ENCODE assay signal across 28 mouse cellular contexts in the genomic region with DNA sequence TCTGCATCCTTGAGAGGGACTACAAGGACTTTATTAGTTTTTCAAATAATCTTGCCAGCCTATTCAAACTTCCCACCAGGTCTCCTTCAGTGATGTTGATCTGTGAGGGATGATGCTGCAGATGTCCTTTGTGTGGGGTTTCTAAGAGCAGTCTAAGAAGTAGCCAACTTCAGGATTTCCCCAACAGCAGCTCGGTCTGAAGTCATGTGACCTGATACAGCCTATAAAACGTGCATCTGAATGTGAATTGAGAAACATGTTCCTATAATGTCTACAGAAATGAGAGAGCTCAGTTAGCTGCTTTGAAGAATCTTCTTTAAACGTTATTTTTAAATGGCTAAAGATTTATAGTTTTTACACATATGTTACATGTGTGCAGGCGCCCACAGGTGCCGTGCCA. TPM values are rescaled to one million over a fixed set of nuclear protein-coding genes. Genes with fewer than 3 reads are reported as not detected.
"Had no signal": no experiment of that assay in that cellular context is flagged by ENCODE, and none has a peak within 500 bp of the region (broad histone marks: within the 10 kb centered on the region; RNA-seq: fewer than 3 reads in every experiment).

No protein-coding gene starts in this region.

- H3K9ac ChIP-seq: heart, embryonic 12.5 days; hindbrain, embryonic 12.5 days; hindbrain, embryonic 14.5 days; intestine, embryonic 15.5 days; kidney, embryonic 15.5 days; limb, embryonic 12.5 days; liver, embryonic 12.5 days; liver, embryonic 14.5 days had no signal

- H3K4me2 ChIP-seq: heart, embryonic 12.5 days; hindbrain, embryonic 12.5 days; hindbrain, embryonic 14.5 days; intestine, embryonic 15.5 days; kidney, embryonic 15.5 days; limb, embryonic 12.5 days; liver, embryonic 12.5 days had no signal

- H3K4me3 ChIP-seq: gastrocnemius, adult 2 months; heart, embryonic 10.5 days; heart, embryonic 12.5 days; hindbrain, embryonic 10.5 days; hindbrain, embryonic 12.5 days; intestine, embryonic 15.5 days; kidney, embryonic 15.5 days; left cerebral cortex, adult 2 months; limb, embryonic 10.5 days; limb, embryonic 12.5 days; liver, embryonic 12.5 days had no signal

- H3K9me3 ChIP-seq: heart, embryonic 10.5 days; heart, embryonic 12.5 days; hindbrain, embryonic 10.5 days; hindbrain, embryonic 12.5 days; intestine, embryonic 15.5 days; kidney, embryonic 15.5 days; limb, embryonic 10.5 days; limb, embryonic 12.5 days; liver, embryonic 12.5 days had no signal

- H3K36me3 ChIP-seq: heart, embryonic 10.5 days; heart, embryonic 12.5 days; hindbrain, embryonic 10.5 days; hindbrain, embryonic 12.5 days; intestine, embryonic 15.5 days; kidney, embryonic 15.5 days; limb, embryonic 10.5 days; limb, embryonic 12.5 days; liver, embryonic 12.5 days had no signal

- H3K27ac ChIP-seq: gastrocnemius, adult 2 months; heart, embryonic 10.5 days; hindbrain, embryonic 10.5 days; hindbrain, embryonic 12.5 days; hindbrain, embryonic 14.5 days; intestine, embryonic 15.5 days; kidney, embryonic 15.5 days; kidney, postnatal 0 days; left cerebral cortex, adult 2 months; limb, embryonic 10.5 days; limb, embryonic 12.5 days; liver, embryonic 12.5 days; liver, embryonic 14.5 days had no signal

- H3K27me3 ChIP-seq: hindbrain, embryonic 12.5 days; intestine, embryonic 15.5 days; kidney, embryonic 15.5 days; limb, embryonic 12.5 days; liver, embryonic 12.5 days had no signal

- ATAC-seq: hindbrain, embryonic 16.5 days; inflammation-experienced regulatory T-cells, adult 6 months; intestine, embryonic 15.5 days; intestine, postnatal 0 days; liver, embryonic 12.5 days had no signal

- DNase-seq: gastrocnemius, adult 2 months; gastrocnemius, postnatal 10 days; gastrocnemius, postnatal 25 days; heart, postnatal 10 days; heart, postnatal 4 days; kidney, adult 2 months; kidney, adult 9 months; kidney, postnatal 14 days; kidney, postnatal 36 days; layer of hippocampus, adult 9-11 months; liver had no signal

RNA-seq across cellular contexts. Expression of gene Smpd3, which starts 5.7 kb away (rescaled TPM):
- total RNA-seq: granulocyte monocyte progenitor cell, adult 5-6 weeks had no signal
- polyA plus RNA-seq: inflammation-experienced regulatory T-cells, adult 6 months had no signal
